Mouse (Mus musculus) liver, embryonic 13.5 days (tissue): ENCODE measurements around the gene Plekho2. TPM values are rescaled to one million over a fixed set of nuclear protein-coding genes. Genes with fewer than 3 reads are reported as not detected.

ENCODE experiments used
- ATAC-seq: fragments of 200-750 bp; cut with Nextera tagmentation; 2 replicates; pipeline ENCODE4 v1.8.0; 2017; ENCODE audit warnings: low read depth, mild to moderate bottlenecking, moderate number of reproducible peaks, moderate library complexity
- DNase-seq: peaks from one replicate; pipeline ENCODE4 v3.0.0; 2022
- H3K27ac ChIP-seq: fragments of 300-500 bp; sonication (generic); 2 replicates; pipeline ENCODE4 v1.5.1; 2015; ENCODE audit warnings: moderate library complexity, mild to moderate bottlenecking, inconsistent platforms
- H3K27me3 ChIP-seq: fragments of 300-500 bp; sonication (generic); 2 replicates; pipeline ENCODE4 v1.6.1; 2015; ENCODE audit warnings: mild to moderate bottlenecking, inconsistent platforms
- H3K36me3 ChIP-seq: fragments of 300-500 bp; sonication (generic); 2 replicates; pipeline ENCODE4 v1.6.1; 2015; ENCODE audit warnings: mild to moderate bottlenecking, inconsistent platforms
- H3K4me1 ChIP-seq: fragments of 300-500 bp; sonication (generic); replicated peaks from 2 replicates; pipeline ENCODE4 v1.6.1; 2015; ENCODE audit warnings: inconsistent platforms
- H3K4me2 ChIP-seq: fragments of 300-500 bp; sonication (generic); 2 replicates; pipeline ENCODE4 v1.6.1; 2015; ENCODE audit warnings: inconsistent platforms, mild to moderate bottlenecking, moderate library complexity
- H3K4me3 ChIP-seq: fragments of 300-500 bp; sonication (generic); replicated peaks from 2 replicates; pipeline ENCODE4 v1.5.1; 2015; ENCODE audit warnings: mild to moderate bottlenecking, inconsistent platforms
- H3K9ac ChIP-seq: fragments of 300-500 bp; sonication (generic); 2 replicates; pipeline ENCODE4 v1.6.1; 2015; ENCODE audit warnings: mild to moderate bottlenecking, inconsistent platforms
- H3K9me3 ChIP-seq: fragments of 300-500 bp; sonication (generic); replicated peaks from 2 replicates; pipeline ENCODE4 v1.6.1; 2016; ENCODE audit warnings: inconsistent platforms
- whole genome bisulfite sequencing: fragments of 180-500 bp; shearing (Covaris S2); methylation state at CpG from one replicate; pipeline ENCODE4 v1.1.7; 2015; ENCODE audit not compliant: insufficient replicate concordance; 5-methylcytosine and 5-hydroxymethylcytosine counted together
- polyA plus RNA-seq: library from polyadenylated mRNA; unstranded; fragments of >200 nt; fragmentation: Nextera tagmentation; extraction: Ambion mirVana; gene quantifications from 2 replicates; pipeline ENCODE4 v1.2.1, GENCODE M21; 2015

The Plekho2 gene
- polyA plus RNA-seq, 1 experiment from 2014 or later, result 24.2 TPM

DNA sequence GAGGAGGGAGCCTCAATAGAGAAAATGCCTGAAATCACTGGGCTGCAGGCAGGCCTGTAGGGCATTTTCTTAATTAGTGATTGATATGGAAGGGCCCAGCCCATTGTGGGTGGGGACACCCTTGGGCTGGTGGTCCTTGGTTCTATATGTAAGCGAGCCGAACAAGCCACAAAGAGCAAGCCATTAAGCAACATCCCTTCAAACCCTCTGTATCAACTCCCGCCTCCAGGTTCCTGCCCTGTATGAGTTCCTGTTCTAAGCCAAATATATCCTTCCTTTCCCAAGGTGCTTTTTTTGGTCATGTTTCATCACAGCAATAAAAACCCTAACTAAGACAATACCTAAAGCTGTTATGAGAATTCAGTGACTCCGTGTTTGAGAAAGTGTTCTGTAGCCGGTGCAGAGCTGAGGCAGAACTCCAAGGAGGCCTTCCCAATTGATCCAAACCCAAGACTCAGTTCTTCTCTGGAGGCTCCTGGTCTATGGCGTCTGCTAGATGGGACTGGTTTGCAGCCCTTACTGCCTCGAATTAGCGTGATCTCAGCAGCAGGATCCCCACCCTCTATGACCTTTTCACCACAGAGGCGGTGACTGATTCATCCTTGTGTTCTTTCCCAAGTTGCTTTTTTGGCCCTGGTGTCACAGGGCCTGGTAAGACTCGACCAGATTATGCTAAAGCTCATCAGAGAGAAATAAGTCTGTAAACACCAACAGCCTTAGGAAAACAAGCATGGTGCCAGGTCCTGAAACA, 54.2 kb downstream of the Plekho2 start:
- H3K4me3 ChIP-seq, result no peak overlapping the region
- DNase-seq (no peak), ATAC-seq (no peak)
- H3K36me3 ChIP-seq, result no peaks in the 10 kb centered on the region
- H3K9ac ChIP-seq, result no peak overlapping the region
- H3K4me1 ChIP-seq, result peaks cover 55% of the 10 kb centered on the region
- WGBS, result 71% methylated on average over 10 of the region's 10 CpGs
- no peaks in the 10 kb centered on the region for H3K9me3 ChIP-seq
- peaks cover 10% of the 10 kb centered on the region for H3K27me3 ChIP-seq
- peak overlapping the region; percentile 25; the same call in 1 of the 2 replicates for H3K27ac ChIP-seq
- H3K4me2 ChIP-seq, result no peak overlapping the region

DNA sequence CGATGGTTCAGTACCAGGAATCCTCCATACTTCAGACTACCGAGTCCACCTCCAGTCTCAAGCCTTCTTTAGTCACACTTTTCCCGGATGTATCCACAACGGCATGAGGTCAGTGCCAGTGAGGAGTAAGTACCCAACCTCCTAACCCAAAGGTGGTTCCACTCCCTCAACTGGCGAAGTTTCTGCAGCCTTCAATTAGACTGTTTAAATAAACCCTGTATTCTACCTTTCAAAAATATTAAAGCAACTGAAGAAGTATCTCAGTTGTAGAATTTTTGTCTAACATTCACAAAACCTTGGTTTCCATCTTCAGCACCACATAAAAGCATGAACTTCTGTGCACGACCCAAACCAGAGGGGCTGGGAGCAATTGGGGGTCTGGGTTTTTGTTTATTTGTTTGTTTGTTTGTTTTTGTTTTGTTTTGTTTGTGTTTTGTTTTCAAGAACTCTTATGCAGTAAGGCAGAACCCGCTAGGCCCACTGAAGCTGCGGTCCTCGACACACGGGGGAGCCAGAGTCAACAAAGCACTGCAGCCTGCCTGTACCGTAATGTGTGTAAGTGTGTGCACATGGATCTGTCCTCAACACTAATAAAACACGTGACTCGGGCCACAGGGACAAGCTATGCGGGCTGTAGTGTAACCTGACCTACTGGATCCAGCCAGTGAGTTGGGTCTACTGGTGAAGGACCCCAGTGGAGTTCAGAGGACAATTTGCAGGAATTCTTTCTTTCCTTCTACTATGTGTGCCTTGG, 56.1 kb downstream of the Plekho2 start:
- peak; percentile 69 for DNase-seq
- no peaks in the 10 kb centered on the region for H3K36me3 ChIP-seq
- no peak overlapping the region for H3K9ac ChIP-seq
- peaks cover 22% of the 10 kb centered on the region for H3K27me3 ChIP-seq
- no peaks in the 10 kb centered on the region for H3K9me3 ChIP-seq
- no peak overlapping the region for H3K4me3 ChIP-seq
- H3K27ac ChIP-seq, result peak overlapping the region; percentile 31; the same call in 1 of the 2 replicates
- peak; percentile 63 for ATAC-seq
- H3K4me1 ChIP-seq, result peaks cover 38% of the 10 kb centered on the region
- H3K4me2 ChIP-seq, result no peak overlapping the region
- 22% methylated on average over 14 of the region's 14 CpGs for WGBS

- Histone ChIP-seq H3K4me1 (peaks cover 13% of the 10 kb centered on the region), H3K4me3 (no peak overlapping the region), H3K36me3 (no peaks in the 10 kb centered on the region), H3K4me2 (no peak overlapping the region), H3K9ac (no peak overlapping the region), H3K27ac (no peak overlapping the region), H3K9me3 (no peaks in the 10 kb centered on the region), H3K27me3 (peaks cover 28% of the 10 kb centered on the region)
- DNase-seq (no peak), ATAC-seq (no peak)
- WGBS, result 31% methylated on average over 11 of the region's 11 CpGs
These were observed 59.3 kb downstream of the Plekho2 start for GRCm38 (mm10) chr9:65520505-65520876.

DNA sequence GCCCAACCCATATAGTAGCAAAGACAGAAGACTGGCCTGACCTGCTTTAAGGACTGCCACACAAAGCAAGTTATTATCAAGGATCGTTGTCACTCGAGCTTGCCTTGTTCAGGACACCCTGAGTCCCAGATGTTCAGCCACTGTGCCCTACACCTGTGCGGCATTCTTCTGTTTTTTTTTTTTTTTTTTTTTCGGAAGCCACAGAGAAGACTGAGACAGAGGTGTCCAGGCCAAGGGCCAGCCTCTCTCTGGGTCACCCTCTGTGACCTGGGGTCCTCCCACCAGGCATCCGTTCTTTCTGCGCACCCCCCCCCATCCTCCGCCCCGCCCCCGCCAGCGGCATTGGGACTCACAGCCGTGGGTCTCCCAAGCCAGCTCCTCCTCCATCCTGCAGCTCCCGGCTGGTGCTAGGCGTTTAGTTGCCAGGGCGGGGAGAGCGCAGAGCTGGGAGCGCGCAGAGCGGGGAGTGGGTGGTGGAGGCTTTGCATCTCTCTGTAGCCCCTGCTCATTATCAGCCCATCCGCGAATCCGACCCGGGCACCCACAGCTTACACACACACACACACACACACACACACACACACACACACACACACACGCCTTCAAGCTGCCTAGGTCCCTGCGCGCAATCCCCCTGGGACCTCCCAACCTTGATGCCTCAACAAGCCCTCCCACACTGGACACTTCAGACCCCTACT, 59.9 kb downstream of the Plekho2 start, which contains the start of gene Ankdd1a:
Ankdd1a (minus strand) TSS at position 387 of the 698 bp plus-strand sequence.
- Histone ChIP-seq H3K36me3 (no peaks in the 10 kb centered on the region), H3K4me2 (0 out of 2 replicates have a peak within 1 kb of the TSS, but pooled peaks have one; percentile 21), H3K9ac (no peak within 1 kb of the TSS), H3K4me1 (peaks cover 9% of the 10 kb centered on the region), H3K27ac (no peak within 1 kb of the TSS), H3K4me3 (no peak within 1 kb of the TSS), H3K9me3 (no peaks in the 10 kb centered on the region), H3K27me3 (peaks cover 28% of the 10 kb centered on the region)
- ATAC-seq (no peak), DNase-seq (no peak)
- 22% methylated on average over 17 of the region's 25 CpGs for WGBS

GRCm38 (mm10) chr9:65514851-65515261, 65.0 kb downstream of the Plekho2 start:
- Histone ChIP-seq H3K4me3 (no peak overlapping the region), H3K27ac (no peak overlapping the region), H3K9ac (no peak overlapping the region), H3K4me1 (no peaks in the 10 kb centered on the region), H3K9me3 (no peaks in the 10 kb centered on the region), H3K4me2 (no peak overlapping the region), H3K27me3 (peaks cover 14% of the 10 kb centered on the region), H3K36me3 (no peaks in the 10 kb centered on the region)
- DNase-seq (no peak), ATAC-seq (no peak)
- WGBS, result 53% methylated on average over 3 of the region's 3 CpGs

- Histone ChIP-seq H3K9ac (no peak overlapping the region), H3K4me3 (no peak overlapping the region), H3K9me3 (no peaks in the 10 kb centered on the region), H3K4me2 (no peak overlapping the region), H3K27me3 (peaks cover 10% of the 10 kb centered on the region; the same call in 1 of the 2 replicates), H3K27ac (no peak overlapping the region), H3K36me3 (no peaks in the 10 kb centered on the region), H3K4me1 (no peaks in the 10 kb centered on the region)
- DNase-seq, result no peak
- ATAC-seq, result no peak
- 59% methylated on average over 8 of the region's 8 CpGs for WGBS
These were observed 65.4 kb downstream of the Plekho2 start for GRCm38 (mm10) chr9:65514431-65514830.

GRCm38 (mm10) chr9:65512520-65512919, 67.3 kb downstream of the Plekho2 start:
- DNase-seq (no peak), ATAC-seq (no peak)
- Histone ChIP-seq H3K4me2 (no peak overlapping the region), H3K36me3 (no peaks in the 10 kb centered on the region), H3K4me1 (no peaks in the 10 kb centered on the region), H3K9ac (no peak overlapping the region), H3K4me3 (no peak overlapping the region), H3K27me3 (0 out of 2 replicates have a peak, but pooled peaks cover 10% of the 10 kb centered on the region), H3K27ac (no peak overlapping the region), H3K9me3 (no peaks in the 10 kb centered on the region)
- WGBS, result 72% methylated on average over 3 of the region's 3 CpGs

GRCm38 (mm10) chr9:65508449-65508848, 71.4 kb downstream of the Plekho2 start:
- no peak overlapping the region for H3K4me2 ChIP-seq
- no peak overlapping the region for H3K9ac ChIP-seq
- DNase-seq (no peak), ATAC-seq (no peak)
- H3K9me3 ChIP-seq, result no peaks in the 10 kb centered on the region
- no peaks in the 10 kb centered on the region for H3K4me1 ChIP-seq
- no peak overlapping the region for H3K27ac ChIP-seq
- H3K4me3 ChIP-seq, result no peak overlapping the region
- no peaks in the 10 kb centered on the region for H3K27me3 ChIP-seq
- WGBS, result 49% methylated on average over 7 of the region's 7 CpGs
- no peaks in the 10 kb centered on the region for H3K36me3 ChIP-seq

DNA sequence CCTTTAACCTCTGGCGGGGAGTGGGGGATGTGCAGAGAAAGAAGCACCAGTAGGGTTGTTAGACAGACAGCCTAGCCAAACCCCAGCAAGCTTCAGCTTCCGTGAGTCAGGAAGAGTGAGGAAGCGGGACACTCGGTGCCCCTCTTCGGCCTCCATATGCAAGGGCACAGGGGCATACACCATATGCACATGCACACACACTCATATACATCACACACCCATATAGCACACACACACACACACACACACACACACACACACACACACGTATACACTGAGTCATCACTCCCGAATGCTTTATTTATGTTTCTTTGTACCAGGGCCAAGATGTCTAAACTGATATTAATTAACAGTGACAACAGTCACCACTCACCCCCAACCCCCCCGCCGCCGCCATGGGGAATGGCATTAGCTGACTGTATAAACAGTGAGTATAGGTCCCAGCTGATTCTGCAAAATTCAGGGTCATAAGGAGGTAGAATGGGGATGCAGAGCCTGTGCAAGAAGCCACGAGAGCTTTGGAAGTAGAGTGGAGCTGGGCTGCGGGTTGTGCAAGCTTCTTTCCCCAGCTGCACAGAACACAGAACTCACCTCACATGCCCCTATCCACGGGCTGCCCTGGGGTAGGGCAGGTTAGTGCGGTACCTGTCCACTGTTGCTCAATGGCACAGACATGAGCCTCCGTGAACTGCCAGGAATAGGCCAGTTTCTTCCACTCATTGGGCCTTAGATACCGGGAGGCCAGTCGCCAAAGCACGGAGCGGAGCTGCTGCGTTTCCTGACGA, 76.9 kb downstream of the Plekho2 start:
- DNase-seq, result no peak
- Histone ChIP-seq H3K27me3 (0 out of 2 replicates have a peak, but pooled peaks cover 3% of the 10 kb centered on the region), H3K36me3 (no peaks in the 10 kb centered on the region), H3K4me3 (no peak overlapping the region), H3K9ac (no peak overlapping the region), H3K4me1 (no peaks in the 10 kb centered on the region), H3K9me3 (no peaks in the 10 kb centered on the region), H3K4me2 (no peak overlapping the region), H3K27ac (no peak overlapping the region)
- no peak for ATAC-seq
- 75% methylated on average over 21 of the region's 21 CpGs for WGBS
